Mouse (Mus musculus): ENCODE data around the gene Rala.
"Not testable (repeated sequence)": the region's sequence is repeated elsewhere in the genome, so short reads cannot be mapped to it uniquely, and the experiment has no call there.

Gene Rala

GRCm38 (mm10) chr13:17944078-17944917 is at the start of gene Rala:
TSS of gene Rala (minus strand) at chr13:17944239.
- DNase-seq (ENCODE audit: inconsistent age in 2 of 2, low spot score in 1 of 2): peak; percentile 96 to 98

DNA sequence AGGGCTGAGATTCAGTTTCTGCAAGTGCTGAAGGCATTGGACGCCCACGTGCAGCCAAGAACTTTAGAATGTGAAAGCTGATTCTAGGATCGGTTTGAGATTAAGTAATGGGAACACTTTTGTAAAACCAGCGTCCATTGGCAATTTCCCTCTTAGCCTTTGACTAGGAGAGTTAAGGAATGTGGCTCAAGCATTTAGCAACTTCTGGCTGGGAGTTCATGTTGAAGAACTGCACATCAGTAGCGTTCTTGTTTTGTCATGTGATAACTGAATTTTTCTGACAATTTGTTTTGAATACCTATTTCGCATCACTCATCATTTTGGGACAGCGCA is 49.4 kb upstream of the Rala start:
- no peak for DNase-seq (ENCODE audit: inconsistent age in 2 of 2, low spot score in 1 of 2)

- DNase-seq (ENCODE audit: inconsistent age in 2 of 2, low spot score in 1 of 2): peak; percentile 91 to 98
These were observed 48.9 kb upstream of the Rala start, which contains the start of gene Yae1d1 for GRCm38 (mm10) chr13:17992697-17993514. TSS of gene Yae1d1 (minus strand) at chr13:17993349.

- DNase-seq (ENCODE audit: inconsistent age in 2 of 2, low spot score in 1 of 2): no peak
These were observed 48.0 kb upstream of the Rala start for GRCm38 (mm10) chr13:17992009-17992408.

- DNase-seq (ENCODE audit: inconsistent age in 2 of 2, low spot score in 1 of 2): peak; percentile 65 to 86
These were observed 39.2 kb upstream of the Rala start for GRCm38 (mm10) chr13:17983194-17983593.

- DNase-seq (ENCODE audit: inconsistent age in 2 of 2, low spot score in 1 of 2): no peak
These were observed 38.6 kb upstream of the Rala start for GRCm38 (mm10) chr13:17982634-17983033.

DNA sequence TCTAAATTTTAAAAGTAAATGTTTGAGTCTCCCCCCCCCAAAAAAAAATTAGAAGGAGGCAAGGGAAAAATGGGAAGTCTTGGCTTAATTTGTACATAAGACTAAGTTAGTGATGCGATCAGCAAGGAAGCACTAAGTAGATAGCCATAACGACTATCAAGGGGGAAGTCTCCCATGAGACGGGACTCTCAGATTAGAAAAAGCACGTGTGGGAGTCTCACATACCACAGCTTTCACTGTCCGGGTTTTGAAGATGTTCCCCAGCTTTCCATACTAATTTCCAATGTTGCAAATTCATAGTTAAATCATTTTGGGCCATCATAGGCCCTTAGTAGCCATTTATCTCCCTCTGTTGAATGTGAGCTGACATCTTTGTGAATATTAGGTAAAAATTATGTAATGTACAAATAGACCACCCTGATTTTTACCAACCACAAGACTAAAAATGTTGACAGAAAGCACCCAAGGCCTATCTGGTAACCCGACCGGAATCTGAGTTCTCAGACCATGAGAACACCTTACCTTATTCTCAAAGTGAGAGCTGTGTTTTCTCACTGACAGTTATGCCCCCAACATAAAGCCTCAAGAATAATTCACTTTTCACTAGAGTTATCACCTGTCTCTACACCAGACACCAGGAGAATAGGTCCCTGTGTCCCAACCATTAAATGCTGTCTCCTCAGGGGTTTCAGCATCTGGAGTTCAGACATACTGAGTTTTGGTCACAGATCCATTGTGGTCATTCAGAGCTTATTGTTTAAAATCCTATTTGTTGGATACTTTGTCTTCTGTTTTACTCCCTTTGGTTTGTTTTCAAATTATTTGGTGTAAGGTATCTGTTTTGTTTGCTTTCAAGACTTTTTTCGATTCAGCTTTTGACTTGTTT is 33.1 kb upstream of the Rala start:
- DNase-seq (ENCODE audit: inconsistent age in 2 of 2, low spot score in 1 of 2): no peak

DNA sequence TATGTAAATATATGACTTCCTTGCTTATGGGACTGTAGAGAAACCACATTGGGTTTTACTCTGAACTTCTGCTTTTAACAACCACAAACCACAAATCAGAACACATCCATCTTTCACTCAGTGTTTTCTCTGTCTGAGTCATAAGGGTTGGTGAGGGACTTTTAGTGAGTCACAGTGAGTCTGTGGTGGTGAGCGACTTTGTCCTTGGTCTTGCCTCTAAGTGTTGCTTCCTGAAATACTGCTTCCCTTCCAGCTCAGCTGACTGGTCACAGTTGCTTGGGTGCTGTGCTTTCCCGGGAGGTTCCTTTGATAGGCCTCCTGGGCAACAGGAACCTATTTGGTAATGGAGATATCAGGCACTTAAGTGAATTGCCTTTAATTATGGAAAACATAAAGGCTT is 31.9 kb upstream of the Rala start:
- peak; percentile 79 to 90 for DNase-seq (ENCODE audit: inconsistent age in 2 of 2, low spot score in 1 of 2)

DNA sequence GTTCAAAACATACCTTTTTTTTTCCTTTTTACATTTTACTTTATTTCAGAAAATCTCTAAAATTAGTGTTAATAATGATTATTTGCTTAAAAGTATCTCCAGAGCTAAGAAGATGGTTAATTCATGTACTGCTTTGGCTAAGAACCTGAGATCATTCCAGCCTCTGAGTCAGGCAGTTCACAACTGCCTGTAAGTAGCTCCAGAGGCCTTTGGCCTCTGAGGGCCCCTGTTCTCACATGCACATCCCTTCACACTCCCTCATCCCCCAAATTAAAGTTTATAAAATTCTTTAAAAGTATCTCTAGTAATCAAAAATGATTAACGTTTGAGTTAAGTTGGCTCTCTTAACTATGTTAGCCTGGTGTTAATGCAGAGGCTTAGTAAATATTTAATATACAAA is 31.4 kb upstream of the Rala start:
- no peak for DNase-seq (ENCODE audit: inconsistent age in 2 of 2, low spot score in 1 of 2)

GRCm38 (mm10) chr13:17974734-17975133 is 30.7 kb upstream of the Rala start:
- no peak for DNase-seq (ENCODE audit: inconsistent age in 2 of 2, low spot score in 1 of 2)

- no peak for DNase-seq (ENCODE audit: inconsistent age in 2 of 2, low spot score in 1 of 2)
These were observed 16.6 kb upstream of the Rala start for GRCm38 (mm10) chr13:17960613-17961012.

GRCm38 (mm10) chr13:17954282-17954681 is 10.2 kb upstream of the Rala start:
- no peak for DNase-seq (ENCODE audit: inconsistent age in 2 of 2, low spot score in 1 of 2)

GRCm38 (mm10) chr13:17950581-17950980 is 6.5 kb upstream of the Rala start:
- not testable (repeated sequence) for DNase-seq (ENCODE audit: inconsistent age in 2 of 2, low spot score in 1 of 2)

GRCm38 (mm10) chr13:17949555-17949954 is 5.5 kb upstream of the Rala start:
- DNase-seq (ENCODE audit: inconsistent age in 2 of 2, low spot score in 1 of 2): peak in 1 of 2 experiments; percentile 18

DNA sequence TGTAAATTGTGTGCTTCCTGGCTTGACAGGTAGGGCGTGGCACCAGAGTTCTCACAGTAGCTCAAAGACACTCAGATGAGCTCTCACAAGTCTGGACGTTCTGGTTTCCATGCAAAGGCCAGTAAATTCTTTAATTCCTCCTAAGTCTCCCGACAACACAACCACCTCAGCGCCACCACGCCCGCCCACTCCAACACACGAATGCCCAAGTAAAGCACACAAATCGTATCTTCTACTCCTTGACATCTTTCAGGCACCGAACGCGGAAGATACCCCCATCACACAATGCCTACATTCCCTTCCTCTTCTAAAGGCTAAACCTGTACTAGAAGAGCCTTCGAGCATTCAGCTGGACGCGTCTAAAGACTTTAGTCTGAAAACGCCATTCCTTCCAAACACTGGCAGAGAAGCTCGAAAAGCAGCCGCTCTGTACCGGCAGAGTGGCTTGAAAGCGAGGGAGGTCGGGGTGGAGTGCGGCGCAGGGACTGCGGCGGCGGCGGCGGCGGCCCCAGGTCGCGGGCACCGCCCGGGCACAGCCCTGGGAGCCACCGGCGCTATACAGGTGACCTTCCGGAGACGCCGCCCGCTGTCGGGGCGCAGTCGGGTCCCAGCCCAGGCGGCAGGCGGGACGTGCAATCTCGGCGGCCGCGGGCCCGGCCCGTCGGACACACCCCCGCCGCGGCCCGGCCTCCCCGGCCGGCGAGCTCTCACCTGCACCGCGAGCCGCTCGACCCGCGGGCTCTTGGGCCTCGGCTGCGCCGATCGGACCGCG is 547 bp downstream of the Rala start:
- peak; percentile 42 to 78 for DNase-seq (ENCODE audit: inconsistent age in 2 of 2, low spot score in 1 of 2)

GRCm38 (mm10) chr13:17942338-17942737 is 1.7 kb downstream of the Rala start:
- peak; percentile 32 to 70 for DNase-seq (ENCODE audit: inconsistent age in 2 of 2, low spot score in 1 of 2)

DNA sequence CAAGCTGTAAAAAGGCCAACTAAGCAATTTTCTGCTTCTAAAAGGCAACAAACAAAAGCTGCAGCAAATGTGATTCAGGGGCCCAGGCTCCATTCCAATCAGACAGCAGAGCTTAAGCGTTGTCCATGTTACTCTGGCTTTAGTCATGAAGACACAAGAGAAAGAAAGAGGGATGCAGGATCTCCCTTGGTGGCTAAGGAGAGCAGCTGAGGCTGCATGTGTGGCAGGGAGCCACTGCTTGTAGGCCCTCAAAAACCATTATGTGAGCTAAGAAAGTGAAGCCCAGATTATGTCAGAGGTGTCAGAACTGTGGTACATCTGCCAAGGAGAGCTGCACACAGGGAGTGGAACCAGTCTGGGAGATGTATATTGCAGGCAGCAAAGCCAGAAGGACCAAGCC is 36.7 kb downstream of the Rala start:
- no peak for DNase-seq (ENCODE audit: inconsistent age in 2 of 2, low spot score in 1 of 2)

GRCm38 (mm10) chr13:17901474-17901873 is 42.6 kb downstream of the Rala start:
- DNase-seq (ENCODE audit: inconsistent age in 2 of 2, low spot score in 1 of 2): no peak

- peak; percentile 19 to 65 for DNase-seq (ENCODE audit: inconsistent age in 2 of 2, low spot score in 1 of 2)
These were observed 43.4 kb downstream of the Rala start for GRCm38 (mm10) chr13:17900641-17901040.

- no peak for DNase-seq (ENCODE audit: inconsistent age in 2 of 2, low spot score in 1 of 2)
These were observed 47.0 kb downstream of the Rala start for GRCm38 (mm10) chr13:17897040-17897439.
